12 mouse cellular contexts compared by ENCODE assay signal in the genomic region with DNA sequence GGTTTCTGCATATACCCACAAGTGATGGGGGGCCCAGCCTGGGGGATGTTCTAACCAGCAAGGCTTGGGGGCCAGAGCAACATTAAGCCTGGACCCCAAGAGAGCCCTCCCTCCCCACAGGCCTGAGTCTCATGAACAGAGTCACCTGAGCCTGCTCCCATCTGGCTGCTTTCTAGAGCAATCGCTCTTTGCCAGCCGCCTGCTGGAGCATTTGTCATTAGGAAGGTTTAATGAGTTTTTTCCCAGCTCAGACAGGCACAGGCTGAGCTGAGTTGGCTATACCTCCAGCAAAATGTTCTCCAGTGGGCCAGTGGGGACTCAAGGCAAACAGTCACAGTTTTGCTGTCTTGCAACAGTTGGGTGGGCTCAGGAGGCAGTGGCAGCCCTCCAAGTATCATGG. TPM values are rescaled to one million over a fixed set of nuclear protein-coding genes. Genes with fewer than 3 reads are reported as not detected.
DNase-seq lines count a peak whose midpoint lies in the region; ATAC-seq and TF ChIP-seq lines count a peak whose summit lies in the region.
"Had no signal": no experiment of that assay in that cellular context is flagged by ENCODE, and none has a peak within 500 bp of the region (broad histone marks: within the 10 kb centered on the region; RNA-seq: fewer than 3 reads in every experiment).

No protein-coding gene starts in this region.

- H3K27ac ChIP-seq in forebrain, embryonic 11.5 days (ENCODE audit: low read depth, low read length) = 0 out of 2 replicates have a peak overlapping the region, but pooled peaks have one; percentile 50
- no peak overlapping the region for H3K27ac ChIP-seq in forebrain, embryonic 10.5 days
- H3K27ac ChIP-seq in hindbrain, embryonic 13.5 days = peak overlapping the region; percentile 93
- H3K27ac ChIP-seq in midbrain, embryonic 10.5 days (replicated peaks) = peak overlapping the region; percentile 35; the same call in 1 of the 2 replicates
- no peak overlapping the region for H3K27ac ChIP-seq in thymus, adult 2 months (ENCODE audit: control insufficient read depth, insufficient read depth, low read length)
- no peak overlapping the region for H3K27ac ChIP-seq in cerebellum, adult 2 months (ENCODE audit: insufficient read depth, low read length)
- H3K27ac ChIP-seq: limb, embryonic 12.5 days had no signal

- 83% methylated on average over 2 of the region's 2 CpGs for WGBS in forebrain, embryonic 11.5 days
- 79% methylated on average over 2 of the region's 2 CpGs for WGBS in forebrain, embryonic 10.5 days
- whole genome bisulfite sequencing in hindbrain, embryonic 13.5 days = 47% methylated on average over 2 of the region's 2 CpGs
- WGBS in midbrain, embryonic 10.5 days = 88% methylated on average over 2 of the region's 2 CpGs
- WGBS in thymus, adult 2 months = 100% methylated on average over 2 of the region's 2 CpGs
- 26% methylated on average over 2 of the region's 2 CpGs for WGBS in cerebellum, adult 2 months

- TF ChIP-seq CTCF in thymus, adult 2 months (IDR thresholded peaks at IDR 0.05; ENCODE audit: borderline replicate concordance, control insufficient read depth, extremely low read depth, insufficient read depth, low read length, poor library complexity) = no peak
- TF ChIP-seq CTCF in cerebellum, adult 2 months (IDR thresholded peaks at IDR 0.05; ENCODE audit: borderline replicate concordance, insufficient read depth, low read depth, low read length) = no peak

- no peak for TF ChIP-seq POLR2A in thymus, adult 2 months (IDR thresholded peaks at IDR 0.05; ENCODE audit: control insufficient read depth, extremely low read depth, insufficient read depth, low read length, poor library complexity)
- TF ChIP-seq POLR2A in cerebellum, adult 2 months (IDR thresholded peaks at IDR 0.05; ENCODE audit: borderline replicate concordance, insufficient read depth, low read length) = no peak

- H3K4me2 ChIP-seq in forebrain, embryonic 11.5 days (ENCODE audit: low read depth, low read length, severe bottlenecking) = no peak overlapping the region
- 0 out of 2 replicates have a peak overlapping the region, but pooled peaks have one; percentile 10 for H3K4me2 ChIP-seq in hindbrain, embryonic 13.5 days
- H3K4me2 ChIP-seq: heart, embryonic 11.5 days; limb, embryonic 12.5 days had no signal

- H3K36me3 ChIP-seq in forebrain, embryonic 11.5 days (ENCODE audit: control insufficient read depth, insufficient read depth, low read length) = peaks cover 8% of the 10 kb centered on the region; the same call in 1 of the 2 replicates
- H3K36me3 ChIP-seq in forebrain, embryonic 10.5 days (replicated peaks) = peaks cover 68% of the 10 kb centered on the region
- H3K36me3 ChIP-seq in hindbrain, embryonic 13.5 days = peaks cover 61% of the 10 kb centered on the region
- H3K36me3 ChIP-seq in midbrain, embryonic 10.5 days = peaks cover 63% of the 10 kb centered on the region
- peaks cover 28% of the 10 kb centered on the region for H3K36me3 ChIP-seq in thymus, adult 2 months (ENCODE audit: control insufficient read depth, insufficient read depth, low read length)

- no peaks in the 10 kb centered on the region for H3K9me3 ChIP-seq in forebrain, embryonic 11.5 days (ENCODE audit: control insufficient read depth, low read length)
- H3K9me3 ChIP-seq in forebrain, embryonic 10.5 days = no peaks in the 10 kb centered on the region
- H3K9me3 ChIP-seq in hindbrain, embryonic 13.5 days = no peaks in the 10 kb centered on the region
- H3K9me3 ChIP-seq in midbrain, embryonic 10.5 days (replicated peaks) = no peaks in the 10 kb centered on the region
- H3K9me3 ChIP-seq: limb, embryonic 12.5 days had no signal

- DNase-seq in forebrain, embryonic 11.5 days (ENCODE audit: low spot score) = no peak
- no peak for DNase-seq in forebrain, embryonic 10.5 days (ENCODE audit: extremely low spot score, low spot score)
- peak; percentile 84 for DNase-seq in brain, adult 2 months (ENCODE audit: low read depth, low spot score)
- no peak for DNase-seq in midbrain, embryonic 10.5 days (ENCODE audit: low spot score)
- no peak for DNase-seq in thymus, adult 2 months
- DNase-seq in cerebellum, adult 2 months = no peak
- DNase-seq in lung, adult 18-20 months = no peak
- DNase-seq: cerebellum, adult 8-10 months; lung, postnatal 14 days had no signal

- peaks cover 12% of the 10 kb centered on the region for H3K4me1 ChIP-seq in forebrain, embryonic 11.5 days (replicated peaks; ENCODE audit: control insufficient read depth, insufficient read depth, low read length)
- H3K4me1 ChIP-seq in forebrain, embryonic 10.5 days = peaks cover 39% of the 10 kb centered on the region
- H3K4me1 ChIP-seq in hindbrain, embryonic 13.5 days (replicated peaks) = peaks cover 58% of the 10 kb centered on the region
- H3K4me1 ChIP-seq in midbrain, embryonic 10.5 days = peaks cover 45% of the 10 kb centered on the region
- H3K4me1 ChIP-seq in thymus, adult 2 months (replicated peaks; ENCODE audit: control insufficient read depth, insufficient read depth, low read length) = peaks cover 12% of the 10 kb centered on the region
- H3K4me1 ChIP-seq in cerebellum, adult 2 months (ENCODE audit: control insufficient read depth, insufficient read depth, low read length) = no peaks in the 10 kb centered on the region

- ATAC-seq in forebrain, embryonic 11.5 days (replicated peaks; ENCODE audit: low FRiP score) = 0 out of 2 replicates have a peak, but pooled peaks have one; percentile 26
- peak; percentile 44 for ATAC-seq in hindbrain, embryonic 13.5 days (ENCODE audit: low FRiP score)

- no peaks in the 10 kb centered on the region for H3K27me3 ChIP-seq in forebrain, embryonic 11.5 days (ENCODE audit: control insufficient read depth, insufficient read depth, low read length)
- H3K27me3 ChIP-seq in forebrain, embryonic 10.5 days (ENCODE audit: poor library complexity, severe bottlenecking) = no peaks in the 10 kb centered on the region
- no peaks in the 10 kb centered on the region for H3K27me3 ChIP-seq in hindbrain, embryonic 13.5 days
- H3K27me3 ChIP-seq in midbrain, embryonic 10.5 days (ENCODE audit: low read depth, poor library complexity, severe bottlenecking) = no peaks in the 10 kb centered on the region
- no peaks in the 10 kb centered on the region for H3K27me3 ChIP-seq in thymus, adult 2 months (ENCODE audit: control insufficient read depth, insufficient read depth, low read length)
- no peaks in the 10 kb centered on the region for H3K27me3 ChIP-seq in cerebellum, adult 2 months (ENCODE audit: control insufficient read depth, insufficient read depth, low read length)
- H3K27me3 ChIP-seq: limb, embryonic 12.5 days had no signal

- no peak overlapping the region for H3K4me3 ChIP-seq in forebrain, embryonic 11.5 days (ENCODE audit: low read depth, low read length)
- H3K4me3 ChIP-seq in forebrain, embryonic 10.5 days = no peak overlapping the region
- no peak overlapping the region for H3K4me3 ChIP-seq in hindbrain, embryonic 13.5 days
- H3K4me3 ChIP-seq in midbrain, embryonic 10.5 days = no peak overlapping the region
- no peak overlapping the region for H3K4me3 ChIP-seq in thymus, adult 2 months (ENCODE audit: control insufficient read depth, insufficient read depth, low read length)
- H3K4me3 ChIP-seq in cerebellum, adult 2 months (replicated peaks; ENCODE audit: insufficient read depth, low read depth, low read length) = no peak overlapping the region
- H3K4me3 ChIP-seq: limb, embryonic 12.5 days had no signal

- H3K9ac ChIP-seq in forebrain, embryonic 11.5 days (ENCODE audit: low read length) = no peak overlapping the region
- H3K9ac ChIP-seq in hindbrain, embryonic 13.5 days = peak overlapping the region; percentile 46
- H3K9ac ChIP-seq: limb, embryonic 12.5 days had no signal

RNA-seq across cellular contexts. Expression of a gene that starts 12.5 kb away (rescaled TPM):
- polyA plus RNA-seq in forebrain, embryonic 11.5 days (2014; fragmentation: Nextera tagmentation; extraction: Ambion mirVana) = 63.0 and 72.5 TPM in 2 replicates
- polyA plus RNA-seq in forebrain, embryonic 10.5 days (2016; fragmentation: Nextera tagmentation; extraction: Ambion mirVana) = 86.3 and 86.4 TPM in 2 replicates
- polyA plus RNA-seq in hindbrain, embryonic 13.5 days (2015; fragmentation: Nextera tagmentation; extraction: Ambion mirVana) = 59.8 and 61.5 TPM in 2 replicates
- polyA plus RNA-seq in midbrain, embryonic 10.5 days (2016; fragmentation: Nextera tagmentation; extraction: Ambion mirVana) = 84.0 and 91.4 TPM in 2 replicates
- polyA plus RNA-seq in thymus, adult 2 months (2012; rRNA removed) = 36.8 and 37.2 TPM in 2 replicates
- 38.8 and 39.6 TPM in 2 replicates for polyA plus RNA-seq in cerebellum, adult 2 months (2012; rRNA removed)

RNA-seq across cellular contexts. Expression of a gene that starts 19.8 kb away (rescaled TPM):
- 13.1 and 14.8 TPM in 2 replicates for polyA plus RNA-seq in forebrain, embryonic 11.5 days (2014; fragmentation: Nextera tagmentation; extraction: Ambion mirVana)
- polyA plus RNA-seq in forebrain, embryonic 10.5 days (2016; fragmentation: Nextera tagmentation; extraction: Ambion mirVana) = 18.4 and 19.0 TPM in 2 replicates
- polyA plus RNA-seq in hindbrain, embryonic 13.5 days (2015; fragmentation: Nextera tagmentation; extraction: Ambion mirVana) = 18.2 and 19.1 TPM in 2 replicates
- 20.4 and 21.2 TPM in 2 replicates for polyA plus RNA-seq in midbrain, embryonic 10.5 days (2016; fragmentation: Nextera tagmentation; extraction: Ambion mirVana)
- polyA plus RNA-seq in thymus, adult 2 months (2012; rRNA removed) = 560 and 583 TPM in 2 replicates
- polyA plus RNA-seq in cerebellum, adult 2 months (2012; rRNA removed) = 38.2 and 41.8 TPM in 2 replicates

RNA-seq across cellular contexts. Expression of a gene that starts 21.7 kb away (rescaled TPM):
- 350 and 401 TPM in 2 replicates for polyA plus RNA-seq in forebrain, embryonic 11.5 days (2014; fragmentation: Nextera tagmentation; extraction: Ambion mirVana)
- polyA plus RNA-seq in forebrain, embryonic 10.5 days (2016; fragmentation: Nextera tagmentation; extraction: Ambion mirVana) = 356 and 383 TPM in 2 replicates
- polyA plus RNA-seq in hindbrain, embryonic 13.5 days (2015; fragmentation: Nextera tagmentation; extraction: Ambion mirVana) = 500 and 520 TPM in 2 replicates
- 381 and 400 TPM in 2 replicates for polyA plus RNA-seq in midbrain, embryonic 10.5 days (2016; fragmentation: Nextera tagmentation; extraction: Ambion mirVana)
- 189 and 207 TPM in 2 replicates for polyA plus RNA-seq in thymus, adult 2 months (2012; rRNA removed)
- polyA plus RNA-seq in cerebellum, adult 2 months (2012; rRNA removed) = 571 and 579 TPM in 2 replicates

Comparison
In these comparisons a context has a peak if more than half of its experiments do, and no peak if none do; other contexts are left out.
1. H3K27ac ChIP-seq: peak in forebrain, embryonic 11.5 days (single experiment), hindbrain, embryonic 13.5 days (single experiment) and midbrain, embryonic 10.5 days (single experiment); none in forebrain, embryonic 10.5 days (single experiment), thymus, adult 2 months (single experiment) and cerebellum, adult 2 months (single experiment).
2. RNA of a gene that starts 19.8 kb away (polyA plus RNA-seq): 560 to 583 TPM in thymus, adult 2 months; 38.2 to 41.8 TPM in cerebellum, adult 2 months, 20.4 to 21.2 TPM in midbrain, embryonic 10.5 days, 18.4 to 19.0 TPM in forebrain, embryonic 10.5 days, 18.2 to 19.1 TPM in hindbrain, embryonic 13.5 days and 13.1 to 14.8 TPM in forebrain, embryonic 11.5 days; every median in the first group is over 10 times any median in the second.